Mouse (Mus musculus): ENCODE data around the gene Gm4952. TPM values are rescaled to one million over a fixed set of nuclear protein-coding genes. Genes with fewer than 3 reads are reported as not detected.
"Not testable (repeated sequence)": the region's sequence is repeated elsewhere in the genome, so short reads cannot be mapped to it uniquely, and the experiment has no call there.

Gm4952 gene
- polyA plus RNA-seq, 1 experiment: 0.14 TPM

GRCm38 (mm10) chr19:12598674-12599073, 1.1 kb upstream of the Gm4952 start:
- no peak for DNase-seq (ENCODE audit: extremely low spot score in 1 of 2, low spot score in 1 of 2)

DNA sequence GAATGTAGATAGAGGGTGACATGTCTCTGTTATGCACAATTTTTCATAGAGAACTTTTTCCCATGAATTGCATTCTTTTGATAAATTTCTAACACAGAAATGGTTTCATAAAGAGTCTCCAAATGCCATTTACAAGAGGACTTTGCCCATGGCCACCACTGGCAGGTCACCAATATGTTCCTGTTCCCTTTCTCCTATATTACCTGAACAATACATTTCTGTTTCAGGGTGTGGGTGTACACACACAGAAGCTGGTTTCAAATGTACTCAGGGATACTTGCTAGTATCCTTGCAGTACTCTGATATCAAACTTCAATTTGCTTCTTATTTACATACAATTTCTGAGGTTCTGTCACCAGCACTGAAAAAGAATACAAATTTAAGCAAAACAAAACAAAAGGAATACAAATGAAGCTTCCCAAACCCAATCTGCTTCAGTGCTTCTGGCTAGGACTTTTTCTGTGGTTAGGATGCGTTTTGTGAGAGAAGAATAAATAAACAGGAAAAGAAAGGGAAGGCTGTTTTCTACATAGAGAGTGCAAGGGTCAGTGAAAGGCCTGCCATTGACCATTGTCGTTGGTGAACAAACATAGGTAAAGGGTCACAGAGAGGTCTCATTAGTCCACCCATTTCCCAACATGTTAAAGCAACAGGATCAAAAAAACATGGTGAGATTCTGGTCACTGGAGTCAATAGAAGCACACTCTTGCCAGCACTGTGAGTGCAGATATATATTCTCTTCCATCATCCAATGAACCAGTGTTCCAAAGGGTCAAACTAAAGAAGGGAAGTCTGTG, 1.1 kb downstream of the Gm4952 start:
- DNase-seq (ENCODE audit: extremely low spot score in 1 of 2, low spot score in 1 of 2): no peak

- DNase-seq (ENCODE audit: extremely low spot score in 1 of 2, low spot score in 1 of 2): no peak
These were observed 8.6 kb downstream of the Gm4952 start for GRCm38 (mm10) chr19:12608336-12608735.

DNA sequence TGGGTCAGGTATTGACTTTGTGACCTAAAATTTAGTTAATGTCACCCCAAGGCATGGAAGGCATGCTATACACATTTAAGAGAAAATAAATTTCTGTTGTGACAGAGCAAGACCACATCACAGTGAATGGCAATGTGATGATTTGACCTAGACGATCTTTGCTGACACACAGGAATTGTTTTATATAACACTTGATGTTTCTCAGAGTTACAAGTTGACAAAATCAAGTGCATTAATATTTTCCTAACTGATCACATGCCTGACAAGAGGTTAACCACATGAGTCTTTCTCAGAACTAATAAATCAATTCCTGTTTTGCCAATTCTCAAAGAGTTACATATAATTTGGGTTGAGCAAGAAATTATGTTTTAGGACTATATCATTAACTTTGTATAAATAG, 13.9 kb downstream of the Gm4952 start:
- no peak for DNase-seq (ENCODE audit: extremely low spot score in 1 of 2, low spot score in 1 of 2)

DNA sequence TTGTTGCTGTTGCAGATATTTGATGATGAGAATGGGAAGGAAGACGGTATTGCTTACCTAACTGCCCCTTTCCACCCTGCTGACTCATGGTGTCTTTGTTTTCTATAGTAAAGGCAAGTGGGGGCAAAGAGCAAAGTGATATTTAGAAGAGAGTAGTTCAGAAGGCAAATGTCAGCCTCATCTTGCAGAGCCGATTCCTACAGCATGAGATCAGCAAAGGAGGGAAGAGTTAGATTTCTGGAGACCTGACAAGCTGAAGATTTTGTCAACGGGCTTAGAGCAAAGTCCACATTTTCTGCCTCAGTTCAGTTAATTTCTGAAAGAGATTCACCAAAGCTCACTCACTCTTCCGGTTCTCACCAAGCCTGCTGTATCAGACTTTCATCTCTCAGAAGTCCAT, 33.4 kb downstream of the Gm4952 start, which contains the start of gene Glyat:
TSS of gene Glyat (plus strand) at position 133 of the 400 bp plus-strand sequence.
- DNase-seq (ENCODE audit: extremely low spot score in 1 of 2, low spot score in 1 of 2): no peak

GRCm38 (mm10) chr19:12634259-12634658, 34.5 kb downstream of the Gm4952 start:
- no peak for DNase-seq (ENCODE audit: extremely low spot score in 1 of 2, low spot score in 1 of 2)

GRCm38 (mm10) chr19:12634963-12635362, 35.2 kb downstream of the Gm4952 start:
- DNase-seq (ENCODE audit: extremely low spot score in 1 of 2, low spot score in 1 of 2): no peak

DNA sequence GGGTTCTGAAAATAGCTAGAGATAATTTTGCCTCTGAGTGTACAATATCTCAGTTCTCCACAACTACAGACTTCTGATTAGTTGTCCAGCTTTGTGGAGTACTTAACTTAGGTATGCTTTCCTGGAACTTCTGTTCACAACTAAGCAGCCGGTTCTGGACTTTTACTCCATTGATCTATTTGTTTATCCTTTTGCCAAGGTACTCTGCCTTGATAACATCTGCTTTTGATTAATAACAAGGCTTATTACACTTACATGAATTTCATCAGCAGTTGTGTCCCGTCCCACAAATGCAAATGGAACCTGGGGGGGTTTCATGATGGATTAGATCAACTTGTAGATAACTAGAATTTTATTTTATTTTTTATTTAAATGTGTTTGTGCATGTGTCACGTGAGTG, 37.1 kb downstream of the Gm4952 start:
- no peak for DNase-seq (ENCODE audit: extremely low spot score in 1 of 2, low spot score in 1 of 2)

- DNase-seq (ENCODE audit: extremely low spot score in 1 of 2, low spot score in 1 of 2): no peak
These were observed 38.3 kb downstream of the Gm4952 start for GRCm38 (mm10) chr19:12638049-12638448.

GRCm38 (mm10) chr19:12649511-12649910, 49.7 kb downstream of the Gm4952 start:
- no peak for DNase-seq (ENCODE audit: extremely low spot score in 1 of 2, low spot score in 1 of 2)

DNA sequence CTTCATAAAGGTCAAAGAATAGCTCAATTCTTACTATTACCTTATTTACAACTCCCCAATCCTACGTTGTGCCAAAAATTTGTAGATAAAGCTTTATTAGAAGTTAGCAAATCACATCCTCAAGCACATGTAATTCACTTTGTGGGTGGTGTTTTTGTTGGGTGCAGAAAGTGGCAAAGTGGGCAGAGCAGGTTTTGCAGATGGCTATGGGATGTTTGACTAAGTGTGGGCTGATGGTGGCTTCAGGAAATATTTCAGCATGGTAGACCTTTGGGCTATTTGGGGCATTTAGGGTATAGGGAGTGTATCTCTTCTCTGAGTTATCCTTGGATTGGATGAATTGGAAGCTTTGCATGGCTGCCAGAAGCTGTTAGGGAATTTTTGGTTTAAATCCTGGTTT, 66.4 kb downstream of the Gm4952 start:
- no peak for DNase-seq (ENCODE audit: extremely low spot score in 1 of 2, low spot score in 1 of 2)

DNA sequence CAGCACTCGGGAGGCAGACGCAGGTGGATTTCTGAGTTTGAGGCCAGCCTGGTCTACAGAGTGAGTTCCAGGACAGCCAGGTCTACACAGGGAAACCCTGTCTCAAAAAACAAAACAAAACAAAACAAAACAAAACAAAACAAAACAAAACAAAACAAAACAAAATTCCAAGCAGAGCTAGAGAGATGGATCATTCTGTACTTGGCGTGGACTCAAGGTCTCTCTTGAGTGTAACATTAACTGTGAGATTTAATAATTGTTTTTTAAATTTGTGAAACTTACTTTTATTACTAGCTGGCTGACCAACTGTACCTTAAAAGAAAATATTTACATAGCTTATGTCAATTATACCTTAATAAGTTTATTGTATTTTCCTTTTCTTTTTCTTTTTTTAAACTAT, 68.8 kb downstream of the Gm4952 start:
- not testable (repeated sequence) for DNase-seq (ENCODE audit: extremely low spot score in 1 of 2, low spot score in 1 of 2)

DNA sequence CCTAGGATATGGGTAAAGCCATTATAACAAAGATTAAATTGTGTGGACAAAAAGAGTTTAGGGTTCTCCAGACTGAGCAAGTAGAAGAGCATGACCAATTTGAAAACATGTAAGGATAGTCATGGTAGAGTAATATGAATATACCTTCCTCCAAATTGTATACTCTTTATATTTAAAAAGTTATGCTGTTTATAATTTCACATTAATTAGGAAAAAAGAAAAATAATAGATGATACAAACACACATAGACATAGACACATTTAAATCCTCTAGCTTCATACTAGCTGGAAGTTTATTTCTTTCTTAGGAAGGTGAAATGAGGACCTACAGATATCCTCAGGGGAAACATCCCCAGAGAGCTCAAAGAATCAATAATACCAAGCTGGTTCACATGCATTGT, 70.4 kb downstream of the Gm4952 start, which contains the start of gene Olfr1442:
TSS of gene Olfr1442 (plus strand) at position 301 of the 400 bp plus-strand sequence.
- no peak for DNase-seq (ENCODE audit: extremely low spot score in 1 of 2, low spot score in 1 of 2)

DNA sequence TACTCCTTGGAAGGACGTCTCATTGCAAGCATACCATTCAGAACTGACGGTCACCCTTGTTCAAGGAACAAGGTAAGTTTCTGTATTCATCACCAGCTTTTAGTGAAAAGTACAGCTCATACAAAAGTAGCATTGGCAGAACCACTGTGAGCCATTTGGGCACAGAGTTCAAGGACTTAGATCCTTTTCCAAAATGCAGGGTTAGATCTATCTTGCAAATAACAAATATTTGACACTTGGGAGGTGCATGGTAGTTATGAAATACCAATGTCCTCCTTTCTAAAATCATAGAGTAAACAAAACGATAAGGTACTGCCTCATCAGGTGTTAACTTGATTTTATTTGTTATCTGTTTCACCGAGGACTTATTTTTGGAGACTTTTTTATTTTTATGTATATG, 71.3 kb downstream of the Gm4952 start:
- DNase-seq (ENCODE audit: extremely low spot score in 1 of 2, low spot score in 1 of 2): no peak

DNA sequence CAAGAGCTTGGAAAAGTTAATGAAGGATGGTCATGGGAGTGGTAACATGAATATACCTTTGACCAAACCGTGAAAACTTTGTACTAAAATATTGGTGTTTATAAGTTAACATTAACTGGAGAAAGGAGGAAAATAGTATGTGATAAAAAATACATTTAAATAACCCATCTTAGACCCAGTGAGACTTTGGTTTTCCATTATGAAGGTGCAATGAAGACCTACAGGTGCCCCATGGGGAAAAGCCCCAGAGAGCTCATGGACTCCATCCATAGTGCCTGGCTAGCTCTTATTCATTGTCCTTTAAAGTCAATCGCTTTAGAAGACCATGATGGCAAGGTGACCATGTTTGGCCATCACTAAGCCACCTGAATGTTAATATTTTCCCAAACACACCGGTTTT, 78.0 kb downstream of the Gm4952 start, which contains the start of gene Olfr1443:
TSS of gene Olfr1443 (plus strand) at position 301 of the 400 bp plus-strand sequence.
- DNase-seq (ENCODE audit: extremely low spot score in 1 of 2, low spot score in 1 of 2): no peak

Other genes with a start within 250 kb of the Gm4952 start
- gene Olfr1440, start 212.7 kb upstream of the Gm4952 start, polyA plus RNA-seq (2012; rRNA removed): not detected in 2 replicates
- not detected in 2 replicates for gene Olfr1441, start 182.5 kb upstream of the Gm4952 start, polyA plus RNA-seq (2012; rRNA removed)
- not detected in 2 replicates for gene Pfpl, start 172.1 kb upstream of the Gm4952 start, polyA plus RNA-seq (2012; rRNA removed)
- gene Mpeg1, start 139.2 kb upstream of the Gm4952 start, polyA plus RNA-seq (2012; rRNA removed): 8.7 and 12.4 TPM in 2 replicates
- 19.2 and 21.1 TPM in 2 replicates for gene Dtx4, start 98.5 kb upstream of the Gm4952 start, polyA plus RNA-seq (2012; rRNA removed)
- 1.1 and 1.3 TPM in 2 replicates for gene Fam111a, start 54.2 kb upstream of the Gm4952 start, polyA plus RNA-seq (2012; rRNA removed)
- gene Glyat, start 33.3 kb downstream of the Gm4952 start, polyA plus RNA-seq (2012; rRNA removed): not detected in 2 replicates
- gene Olfr1442, start 70.5 kb downstream of the Gm4952 start, polyA plus RNA-seq (2012; rRNA removed): not detected in 2 replicates
- not detected in 2 replicates for gene Olfr1443, start 78.1 kb downstream of the Gm4952 start, polyA plus RNA-seq (2012; rRNA removed)
- gene Keg1, start 95.8 kb downstream of the Gm4952 start, polyA plus RNA-seq (2012; rRNA removed): not detected in 2 replicates
- 3.3 and 3.9 TPM in 2 replicates for gene Cntf, start 165.7 kb downstream of the Gm4952 start, polyA plus RNA-seq (2012; rRNA removed)
- gene Zfp91, start 196.2 kb downstream of the Gm4952 start, polyA plus RNA-seq (2012; rRNA removed): 46.6 and 50.8 TPM in 2 replicates
- gene Lpxn, start 196.2 kb downstream of the Gm4952 start, polyA plus RNA-seq (2012; rRNA removed): 1.8 and 2.5 TPM in 2 replicates
- not detected in 2 replicates for gene Gm5244, start 246.7 kb downstream of the Gm4952 start, polyA plus RNA-seq (2012; rRNA removed)